In genomic region chr2:26506746-26507280, GRCm38 (mm10) we compare ENCODE assay signal across 8 mouse cellular contexts. TPM values are rescaled to one million over a fixed set of nuclear protein-coding genes. Genes with fewer than 3 reads are reported as not detected.
DNase-seq lines count a peak whose midpoint lies in the region; ATAC-seq lines count a peak whose summit lies in the region.

No protein-coding gene starts in this region.

- H3K9me3 ChIP-seq in kidney, embryonic 14.5 days (ENCODE audit: control insufficient read depth, low read length): no peaks in the 10 kb centered on the region
- H3K9me3 ChIP-seq in forebrain, embryonic 16.5 days (ENCODE audit: control insufficient read depth, low read length): no peaks in the 10 kb centered on the region
- no peaks in the 10 kb centered on the region for H3K9me3 ChIP-seq in liver, embryonic 12.5 days (replicated peaks)

- H3K4me1 ChIP-seq in kidney, embryonic 14.5 days (ENCODE audit: control insufficient read depth, insufficient read depth, low read length): peaks cover 43% of the 10 kb centered on the region
- H3K4me1 ChIP-seq in forebrain, embryonic 16.5 days (replicated peaks; ENCODE audit: control insufficient read depth, insufficient read depth, low read length): peaks cover 43% of the 10 kb centered on the region
- H3K4me1 ChIP-seq in liver, embryonic 12.5 days: peaks cover 37% of the 10 kb centered on the region

- H3K4me2 ChIP-seq in kidney, embryonic 14.5 days (replicated peaks; ENCODE audit: low read depth, low read length): no peak overlapping the region
- H3K4me2 ChIP-seq in forebrain, embryonic 16.5 days (ENCODE audit: low read length): no peak overlapping the region
- H3K4me2 ChIP-seq in liver, embryonic 12.5 days: no peak overlapping the region

- ATAC-seq in kidney, embryonic 14.5 days (ENCODE audit: low FRiP score, low TSS enrichment): no peak
- ATAC-seq in forebrain, embryonic 16.5 days: no peak
- ATAC-seq in liver, embryonic 12.5 days: no peak

- WGBS in kidney, embryonic 14.5 days: 78% methylated on average over 3 of the region's 3 CpGs
- 83% methylated on average over 3 of the region's 3 CpGs for WGBS in forebrain, embryonic 16.5 days
- 72% methylated on average over 3 of the region's 3 CpGs for WGBS in liver, embryonic 12.5 days (ENCODE audit: insufficient replicate concordance)

- H3K36me3 ChIP-seq in kidney, embryonic 14.5 days (ENCODE audit: control insufficient read depth, insufficient read depth, low read length): no peaks in the 10 kb centered on the region
- no peaks in the 10 kb centered on the region for H3K36me3 ChIP-seq in forebrain, embryonic 16.5 days (ENCODE audit: control insufficient read depth, insufficient read depth)
- no peaks in the 10 kb centered on the region for H3K36me3 ChIP-seq in liver, embryonic 12.5 days

- H3K27ac ChIP-seq in kidney, embryonic 14.5 days (ENCODE audit: low read depth, low read length): peak overlapping the region; percentile 96
- H3K27ac ChIP-seq in forebrain, embryonic 16.5 days (ENCODE audit: low read length): peak overlapping the region; percentile 49; the same call in 1 of the 2 replicates
- peak overlapping the region; percentile 27 for H3K27ac ChIP-seq in liver, embryonic 12.5 days

- peak overlapping the region; percentile 40; the same call in 1 of the 2 replicates for H3K9ac ChIP-seq in kidney, embryonic 14.5 days (ENCODE audit: low read depth, low read length)
- no peak overlapping the region for H3K9ac ChIP-seq in forebrain, embryonic 16.5 days (replicated peaks; ENCODE audit: low read depth, low read length)
- no peak overlapping the region for H3K9ac ChIP-seq in liver, embryonic 12.5 days

- H3K4me3 ChIP-seq in kidney, embryonic 14.5 days (ENCODE audit: low read length): no peak overlapping the region
- no peak overlapping the region for H3K4me3 ChIP-seq in forebrain, embryonic 16.5 days (replicated peaks; ENCODE audit: low read length)
- no peak overlapping the region for H3K4me3 ChIP-seq in liver, embryonic 12.5 days

- H3K27me3 ChIP-seq in kidney, embryonic 14.5 days (ENCODE audit: control insufficient read depth, insufficient read depth, low read length): no peaks in the 10 kb centered on the region
- no peaks in the 10 kb centered on the region for H3K27me3 ChIP-seq in forebrain, embryonic 16.5 days (replicated peaks; ENCODE audit: control insufficient read depth, insufficient read depth, low read length)
- H3K27me3 ChIP-seq in liver, embryonic 12.5 days (replicated peaks): peaks cover 56% of the 10 kb centered on the region

- no peak for DNase-seq in kidney, adult 9 months
- DNase-seq in ZHBTc4 (ENCODE audit: low read depth, low spot score): peak; percentile 50
- DNase-seq in thymus, postnatal 36 days: no peak
- DNase-seq in spleen, adult 12 weeks (ENCODE audit: low spot score): no peak
- no peak for DNase-seq in layer of hippocampus, adult 9-11 months

RNA-seq across cellular contexts. Expression of gene Notch1, which starts 9.7 kb away (rescaled TPM):
- polyA plus RNA-seq in kidney, embryonic 14.5 days (2014; fragmentation: Nextera tagmentation; extraction: Ambion mirVana): 33.4 and 45.1 TPM in 2 replicates
- polyA plus RNA-seq in forebrain, embryonic 16.5 days (2015; fragmentation: Nextera tagmentation; extraction: Ambion mirVana): 20.2 and 23.6 TPM in 2 replicates
- 4.1 and 4.4 TPM in 2 replicates for polyA plus RNA-seq in liver, embryonic 12.5 days (2016; fragmentation: Nextera tagmentation; extraction: Ambion mirVana)

Comparison
In these comparisons a context has a peak if more than half of its experiments do, and no peak if none do; other contexts are left out.
1. H3K27ac ChIP-seq: peak in every context shown above with its lines; median percentile 96 in kidney, embryonic 14.5 days; 49 in forebrain, embryonic 16.5 days; 27 in liver, embryonic 12.5 days.